Mouse (Mus musculus) bone marrow macrophage, adult 2 months (primary cell): ENCODE data around the gene Ubac1.

ENCODE experiments used
- CTCF ChIP-seq: IDR thresholded peaks from 2 replicates; pipeline ENCODE4 v1.5.1; 2012; ENCODE audit warnings: low read depth, mild to moderate bottlenecking, low read length, moderate library complexity
- POLR2A ChIP-seq: IDR thresholded peaks from 2 replicates; pipeline ENCODE4 v1.6.1; 2012; ENCODE audit warnings: mild to moderate bottlenecking, low read depth, low read length, borderline replicate concordance

DNA sequence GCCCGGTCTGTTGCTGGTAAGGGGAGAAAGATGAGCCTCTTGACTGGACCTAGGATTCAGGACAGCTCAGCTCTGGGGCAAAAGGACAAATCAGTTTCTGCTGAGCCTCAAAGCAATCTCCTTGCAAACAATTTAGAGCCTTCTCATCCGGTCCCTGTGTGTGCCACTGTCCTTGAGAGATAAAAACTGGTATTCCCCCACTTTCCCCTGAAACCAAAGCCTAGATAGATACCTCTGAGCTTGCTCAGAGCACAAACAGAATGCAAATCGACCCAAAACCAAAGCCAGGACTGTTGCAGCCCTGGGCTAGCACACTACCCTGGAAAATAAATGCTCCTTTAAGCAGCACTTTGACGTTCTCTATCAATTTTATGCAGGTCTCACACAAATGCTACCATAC lies 42.5 kb downstream of the Ubac1 start:
- TF ChIP-seq CTCF: no peak
- TF ChIP-seq POLR2A: no peak
